ENCODE assay signal across 8 mouse cellular contexts in genomic region chrX:167105931-167106417, GRCm38 (mm10).
DNase-seq lines count a peak whose midpoint lies in the region; ATAC-seq and TF ChIP-seq lines count a peak whose summit lies in the region.

No protein-coding gene starts in this region.

- no peak overlapping the region for H3K27ac ChIP-seq in forebrain, embryonic 12.5 days
- no peak overlapping the region for H3K27ac ChIP-seq in midbrain, postnatal 0 days (ENCODE audit: low read depth, low read length)
- no peak overlapping the region for H3K27ac ChIP-seq in kidney, adult 2 months (ENCODE audit: insufficient read depth, low read depth, low read length)

- peaks cover 5% of the 10 kb centered on the region for H3K4me1 ChIP-seq in forebrain, embryonic 12.5 days
- H3K4me1 ChIP-seq in midbrain, postnatal 0 days (ENCODE audit: insufficient read depth, low read length) = no peaks in the 10 kb centered on the region
- H3K4me1 ChIP-seq in kidney, adult 2 months (ENCODE audit: control insufficient read depth, insufficient read depth, low read length) = no peaks in the 10 kb centered on the region

- peak; percentile 6 for DNase-seq in kidney, postnatal 10 days
- DNase-seq in kidney, adult 8-10 months = no peak
- peak; percentile 47 to 58 for DNase-seq in layer of hippocampus, adult 8-10 months (ENCODE audit: low spot score in 2 of 2)
- peak; percentile 47 for DNase-seq in midbrain, postnatal 0 days (ENCODE audit: low spot score)
- no peak for DNase-seq in kidney, adult 2 months
- no peak for DNase-seq in urinary bladder, postnatal 25 days (ENCODE audit: low spot score)
- no peak for DNase-seq in cerebellum, postnatal 25 days

- no peaks in the 10 kb centered on the region for H3K36me3 ChIP-seq in forebrain, embryonic 12.5 days (replicated peaks)
- H3K36me3 ChIP-seq in midbrain, postnatal 0 days (ENCODE audit: insufficient read depth, low read length) = no peaks in the 10 kb centered on the region
- no peaks in the 10 kb centered on the region for H3K36me3 ChIP-seq in kidney, adult 2 months (ENCODE audit: control insufficient read depth, insufficient read depth, low read length)

- peaks cover 48% of the 10 kb centered on the region for H3K27me3 ChIP-seq in forebrain, embryonic 12.5 days
- peaks cover 10% of the 10 kb centered on the region; the same call in 1 of the 2 replicates for H3K27me3 ChIP-seq in midbrain, postnatal 0 days (ENCODE audit: insufficient read depth, low read length)
- no peaks in the 10 kb centered on the region for H3K27me3 ChIP-seq in kidney, adult 2 months (replicated peaks; ENCODE audit: control insufficient read depth, insufficient read depth, low read length)

- no peak for TF ChIP-seq POLR2A in kidney, adult 2 months (IDR thresholded peaks at IDR 0.05; ENCODE audit: low read depth, low read length)

- 37% methylated on average over 11 of the region's 11 CpGs for WGBS in forebrain, embryonic 12.5 days
- WGBS in midbrain, postnatal 0 days = 45% methylated on average over 11 of the region's 11 CpGs
- 64% methylated on average over 11 of the region's 11 CpGs for WGBS in kidney, adult 2 months

- H3K9me3 ChIP-seq in forebrain, embryonic 12.5 days = no peaks in the 10 kb centered on the region
- no peaks in the 10 kb centered on the region for H3K9me3 ChIP-seq in midbrain, postnatal 0 days (ENCODE audit: low read length)

- no peak overlapping the region for H3K9ac ChIP-seq in forebrain, embryonic 12.5 days
- H3K9ac ChIP-seq in midbrain, postnatal 0 days (replicated peaks; ENCODE audit: low read length, poor library complexity, severe bottlenecking) = no peak overlapping the region

- TF ChIP-seq CTCF in midbrain, postnatal 0 days (IDR thresholded peaks at IDR 0.05) = no peak
- no peak for TF ChIP-seq CTCF in kidney, adult 2 months (conservative IDR thresholded peaks at IDR 0.05; ENCODE audit: insufficient read depth, insufficient read length, low read depth, low read length)

- peak; percentile 49; the same call in 1 of the 2 replicates for ATAC-seq in forebrain, embryonic 12.5 days (ENCODE audit: low FRiP score)
- no peak for ATAC-seq in midbrain, postnatal 0 days (ENCODE audit: low FRiP score)

- no peak overlapping the region for H3K4me3 ChIP-seq in forebrain, embryonic 12.5 days (replicated peaks)
- H3K4me3 ChIP-seq in midbrain, postnatal 0 days (ENCODE audit: low read depth, low read length) = no peak overlapping the region
- no peak overlapping the region for H3K4me3 ChIP-seq in kidney, adult 2 months (ENCODE audit: insufficient read depth, low read depth, low read length)

- H3K4me2 ChIP-seq in forebrain, embryonic 12.5 days = no peak overlapping the region
- H3K4me2 ChIP-seq in midbrain, postnatal 0 days (ENCODE audit: low read depth, low read length, poor library complexity, severe bottlenecking) = no peak overlapping the region

Comparison
In these comparisons a context has a peak if more than half of its experiments do, and no peak if none do; other contexts are left out.
1. DNase-seq: peak in kidney, postnatal 10 days (single experiment), layer of hippocampus, adult 8-10 months (2 of 2) and midbrain, postnatal 0 days (single experiment); none in kidney, adult 8-10 months (0 of 2), kidney, adult 2 months (single experiment), urinary bladder, postnatal 25 days (single experiment) and cerebellum, postnatal 25 days (0 of 2).